Comparison of ENCODE assay signal across 17 mouse cellular contexts in genomic region chrX:15753628-15754027, GRCm38 (mm10).
"Had no signal": no experiment of that assay in that cellular context is flagged by ENCODE, and none has a peak within 500 bp of the region (broad histone marks: within the 10 kb centered on the region; RNA-seq: fewer than 3 reads in every experiment).

No protein-coding gene starts in this region.

- H3K27me3 ChIP-seq: kidney, embryonic 15.5 days; limb, embryonic 13.5 days; liver, embryonic 13.5 days; midbrain, embryonic 12.5 days; midbrain, embryonic 15.5 days; neural tube, embryonic 12.5 days; neural tube, embryonic 15.5 days had no signal

- H3K4me2 ChIP-seq: kidney, embryonic 15.5 days; limb, embryonic 13.5 days; liver, embryonic 13.5 days; lung, embryonic 14.5 days; midbrain, embryonic 12.5 days; midbrain, embryonic 15.5 days; neural tube, embryonic 12.5 days; neural tube, embryonic 15.5 days had no signal

- DNase-seq: kidney, postnatal 25 days; liver; liver, embryonic 13.5 days; lung, embryonic 14.5 days; right cerebral cortex, adult 18-20 months; right cerebral cortex, postnatal 14 days; right cerebral cortex, postnatal 4 days; thymus, postnatal 25 days had no signal

- H3K9me3 ChIP-seq: kidney, embryonic 15.5 days; limb, embryonic 10.5 days; limb, embryonic 13.5 days; liver, embryonic 13.5 days; midbrain, embryonic 12.5 days; midbrain, embryonic 15.5 days; neural tube, embryonic 12.5 days; neural tube, embryonic 15.5 days had no signal

- H3K4me3 ChIP-seq: kidney, embryonic 15.5 days; limb, embryonic 10.5 days; limb, embryonic 13.5 days; liver, embryonic 13.5 days; midbrain, embryonic 12.5 days; midbrain, embryonic 15.5 days; neural tube, embryonic 12.5 days; neural tube, embryonic 15.5 days had no signal

- H3K9ac ChIP-seq: kidney, embryonic 15.5 days; limb, embryonic 13.5 days; liver, embryonic 13.5 days; lung, embryonic 14.5 days; midbrain, embryonic 12.5 days; midbrain, embryonic 15.5 days; neural tube, embryonic 12.5 days; neural tube, embryonic 15.5 days had no signal

- ATAC-seq: lung, postnatal 0 days; midbrain, embryonic 15.5 days had no signal

- H3K27ac ChIP-seq: kidney, embryonic 15.5 days; limb, embryonic 10.5 days; limb, embryonic 13.5 days; liver, embryonic 13.5 days; macrophage; midbrain, embryonic 12.5 days; midbrain, embryonic 15.5 days; neural tube, embryonic 12.5 days; neural tube, embryonic 15.5 days had no signal

- H3K4me1 ChIP-seq: kidney, embryonic 15.5 days; limb, embryonic 10.5 days; limb, embryonic 13.5 days; liver, embryonic 13.5 days; midbrain, embryonic 12.5 days; midbrain, embryonic 15.5 days; neural tube, embryonic 12.5 days; neural tube, embryonic 15.5 days had no signal

- H3K36me3 ChIP-seq: kidney, embryonic 15.5 days; limb, embryonic 10.5 days; limb, embryonic 13.5 days; liver, embryonic 13.5 days; midbrain, embryonic 12.5 days; midbrain, embryonic 15.5 days; neural tube, embryonic 12.5 days; neural tube, embryonic 15.5 days had no signal
